Mouse (Mus musculus) embryonic fibroblast, embryonic 13.5 days (primary cell): ENCODE data around the gene Mthfd1l.

Source experiments
- CTCF ChIP-seq: IDR thresholded peaks from 2 replicates; pipeline ENCODE4 v1.5.1; 2011; ENCODE audit warnings: mild to moderate bottlenecking, control low read depth, low read length, moderate library complexity, borderline replicate concordance; ENCODE audit not compliant: insufficient read depth
- POLR2A ChIP-seq: IDR thresholded peaks from 2 replicates; pipeline ENCODE4 v1.6.1; 2011; ENCODE audit warnings: low read depth, mild to moderate bottlenecking, control low read depth, low read length, moderate library complexity

DNA sequence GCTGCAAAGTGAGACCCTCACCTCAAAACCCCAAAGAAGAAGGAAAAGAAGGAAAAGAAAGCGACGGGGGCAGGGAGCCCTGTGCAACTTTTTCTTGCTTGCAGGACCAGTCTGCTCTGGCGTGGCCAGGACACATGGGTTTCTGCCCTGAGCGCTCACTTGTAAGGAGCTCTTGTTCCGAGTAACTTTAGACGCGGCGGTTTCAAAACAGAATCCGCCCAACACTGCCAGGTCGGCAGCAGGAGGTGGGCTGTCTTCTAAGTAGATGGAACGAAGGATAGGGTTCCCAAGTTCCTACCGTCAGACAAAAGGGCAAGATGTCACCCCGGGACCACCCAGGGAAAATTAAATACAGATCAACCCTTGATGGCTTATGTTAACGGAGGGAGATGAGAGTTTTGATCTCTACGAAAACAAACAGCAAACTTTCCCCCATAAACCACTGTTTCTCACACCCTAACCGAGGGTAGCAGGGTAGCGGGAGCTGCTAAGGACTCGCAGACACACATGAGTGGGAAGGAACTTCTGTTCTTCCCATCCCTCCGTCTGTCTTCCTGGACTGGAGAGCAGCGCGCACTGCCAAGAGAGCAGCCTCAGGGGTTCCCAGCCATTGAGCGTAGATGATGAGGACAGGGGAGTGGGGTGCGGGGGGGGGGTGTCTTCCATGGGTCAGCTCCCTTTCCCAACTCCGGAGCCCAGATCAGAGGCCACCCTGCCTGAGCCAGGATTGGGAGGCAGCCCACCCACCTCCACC is 237.6 kb downstream of the Mthfd1l start:
- TF ChIP-seq CTCF, result no peak
- no peak for TF ChIP-seq POLR2A
